Mouse (Mus musculus) liver, adult 2 months (tissue): ENCODE data around the gene Olfr1393. TPM values are rescaled to one million over a fixed set of nuclear protein-coding genes. Genes with fewer than 3 reads are reported as not detected.

Source experiments
- DNase-seq: peaks from one replicate; pipeline ENCODE4 v3.0.0-alpha.2; 2011; ENCODE audit warnings: low read depth, low spot score; ENCODE audit errors: extremely low read depth
- H3K27ac ChIP-seq: fragments of 200-500 bp; replicated peaks from 2 replicates; pipeline ENCODE4 v1.5.1; 2012; ENCODE audit warnings: low read depth, mild to moderate bottlenecking, control low read depth, inconsistent platforms, low read length; ENCODE audit not compliant: insufficient read depth
- H3K27me3 ChIP-seq: fragments of 200-500 bp; 2 replicates; pipeline ENCODE4 v1.6.1; 2012; ENCODE audit warnings: mild to moderate bottlenecking, moderate library complexity, low read length, inconsistent platforms; ENCODE audit not compliant: control insufficient read depth, insufficient read depth
- H3K36me3 ChIP-seq: fragments of 200-500 bp; 2 replicates; pipeline ENCODE4 v1.6.1; 2012; ENCODE audit warnings: low read length, inconsistent platforms; ENCODE audit not compliant: control insufficient read depth, insufficient read depth
- H3K4me1 ChIP-seq: fragments of 200-500 bp; 2 replicates; pipeline ENCODE4 v1.6.1; 2011; ENCODE audit warnings: low read length; ENCODE audit not compliant: control insufficient read depth, insufficient read depth
- H3K4me3 ChIP-seq: fragments of 200-500 bp; 2 replicates; pipeline ENCODE4 v1.5.1; 2011; ENCODE audit warnings: low read depth, mild to moderate bottlenecking, control low read depth, low read length, moderate library complexity; ENCODE audit not compliant: insufficient read depth
- H3K79me2 ChIP-seq: fragments of 200-500 bp; 2 replicates; pipeline ENCODE4 v1.6.1; 2012; ENCODE audit warnings: inconsistent platforms, mild to moderate bottlenecking, low read length, moderate library complexity; ENCODE audit not compliant: control insufficient read depth, insufficient read depth
- H3K9ac ChIP-seq: fragments of 200-500 bp; 2 replicates; pipeline ENCODE4 v1.6.1; 2012; ENCODE audit warnings: low read depth, mild to moderate bottlenecking, control low read depth, inconsistent platforms, low read length
- CTCF ChIP-seq: fragments of 200-500 bp; IDR thresholded peaks from 2 replicates; pipeline ENCODE4 v1.5.1; 2011; ENCODE audit warnings: low read depth, low read length, control low read depth
- POLR2A ChIP-seq: fragments of 200-500 bp; IDR thresholded peaks from 2 replicates; pipeline ENCODE4 v1.6.1; 2011; ENCODE audit warnings: low read length, control low read depth; ENCODE audit not compliant: insufficient read depth; ENCODE audit errors: extremely low read depth
- WGBS: fragments of 180-500 bp; shearing (Covaris S2); methylation state at CpG from one replicate; pipeline ENCODE4 v1.1.7; 2018; 5-methylcytosine and 5-hydroxymethylcytosine counted together
- polyA plus RNA-seq: library from polyadenylated mRNA; depleted of rRNA; stranded (reverse); fragments of >200 nt; gene quantifications from 2 replicates; pipeline ENCODE4 v1.2.3, GENCODE M21; 2012; rRNA removed
- total RNA-seq: library from RNA; depleted of rRNA; stranded (reverse); fragments of >200 nt; gene quantifications from 2 replicates; pipeline ENCODE4 v1.2.3, GENCODE M21; 2014; rRNA removed

The Olfr1393 gene
- total RNA-seq (0.09 and 0.27 TPM in 2 replicates), polyA plus RNA-seq (0.47 and 0.55 TPM in 2 replicates)

DNA sequence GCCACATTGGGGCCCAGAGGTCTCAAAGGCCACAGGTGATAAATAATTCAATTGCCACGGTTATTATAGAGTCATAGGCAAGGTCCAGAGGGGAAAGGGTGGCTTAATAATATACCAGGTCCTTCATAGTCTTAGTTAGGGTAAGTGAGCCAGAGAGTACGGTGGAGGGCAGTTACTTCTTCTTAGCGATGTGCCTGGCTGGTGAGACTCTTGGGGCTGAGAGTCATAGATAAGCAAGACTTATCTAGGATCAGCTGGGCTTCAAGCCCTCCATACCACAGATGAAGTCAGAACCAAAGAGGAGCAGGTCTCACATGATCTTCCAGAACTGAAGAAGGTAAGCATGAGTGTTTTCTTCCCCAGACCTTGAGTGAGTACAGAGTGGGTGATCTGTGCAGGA, at the start of gene Olfr1393:
TSS of gene Olfr1393 (plus strand) at position 83 of the 400 bp plus-strand sequence.
- Histone ChIP-seq H3K36me3 (no peaks in the 10 kb centered on the region), H3K27ac (no peak within 1 kb of the TSS), H3K9ac (no peak within 1 kb of the TSS), H3K4me1 (no peaks in the 10 kb centered on the region), H3K4me3 (no peak within 1 kb of the TSS), H3K27me3 (no peaks in the 10 kb centered on the region), H3K79me2 (no peaks in the 10 kb centered on the region)
- TF ChIP-seq CTCF: no peak
- no peak for TF ChIP-seq POLR2A
- DNase-seq: no peak
- WGBS: 79% methylated on average over 3 of the region's 3 CpGs

GRCm38 (mm10) chr11:49232781-49233180, 45.3 kb upstream of the Olfr1393 start:
- Histone ChIP-seq H3K4me1 (peaks cover 21% of the 10 kb centered on the region), H3K27me3 (no peaks in the 10 kb centered on the region), H3K79me2 (no peaks in the 10 kb centered on the region), H3K9ac (no peak overlapping the region), H3K36me3 (no peaks in the 10 kb centered on the region), H3K27ac (no peak overlapping the region), H3K4me3 (no peak overlapping the region)
- no peak for TF ChIP-seq CTCF
- TF ChIP-seq POLR2A: no peak
- DNase-seq: no peak
- 84% methylated on average over 3 of the region's 3 CpGs for WGBS

GRCm38 (mm10) chr11:49235459-49236207, 42.5 kb upstream of the Olfr1393 start:
- no peaks in the 10 kb centered on the region for H3K27me3 ChIP-seq
- 37% methylated on average over 3 of the region's 3 CpGs for WGBS
- peaks cover 21% of the 10 kb centered on the region for H3K4me1 ChIP-seq
- DNase-seq: peak; percentile 91
- no peak for TF ChIP-seq POLR2A
- TF ChIP-seq CTCF: no peak
- H3K27ac ChIP-seq: no peak overlapping the region
- no peak overlapping the region for H3K4me3 ChIP-seq
- no peaks in the 10 kb centered on the region for H3K79me2 ChIP-seq
- no peaks in the 10 kb centered on the region for H3K36me3 ChIP-seq
- H3K9ac ChIP-seq: no peak overlapping the region

DNA sequence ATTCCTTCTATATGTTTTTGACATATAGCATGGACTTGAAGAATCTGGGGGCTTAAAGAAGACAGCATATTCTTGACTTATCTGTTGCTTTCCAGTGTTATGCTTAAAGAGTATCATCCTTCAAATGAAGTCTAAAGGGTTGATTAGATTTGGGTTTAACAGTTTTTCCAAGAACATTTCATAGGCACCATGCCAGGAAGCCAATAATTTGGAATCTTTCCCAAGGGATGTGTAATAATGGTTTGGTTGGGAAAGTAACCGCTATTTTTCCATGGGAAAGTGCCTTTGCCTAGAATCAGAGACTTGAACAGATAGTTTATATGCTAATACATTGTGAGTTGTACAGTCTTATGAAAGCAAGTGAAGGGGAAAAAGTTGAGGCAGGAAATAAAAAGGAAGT, 41.2 kb upstream of the Olfr1393 start:
- DNase-seq: peak; percentile 57
- no peak for TF ChIP-seq CTCF
- no peak for TF ChIP-seq POLR2A
- Histone ChIP-seq H3K27me3 (no peaks in the 10 kb centered on the region), H3K79me2 (no peaks in the 10 kb centered on the region), H3K4me3 (no peak overlapping the region), H3K9ac (no peak overlapping the region), H3K4me1 (peaks cover 21% of the 10 kb centered on the region), H3K27ac (no peak overlapping the region), H3K36me3 (no peaks in the 10 kb centered on the region)
- 10% methylated on average over 1 of the region's 1 CpGs for WGBS

- Histone ChIP-seq H3K36me3 (no peaks in the 10 kb centered on the region), H3K4me1 (peaks cover 21% of the 10 kb centered on the region)
- 6% methylated on average over 2 of the region's 2 CpGs for WGBS
These were observed 40.6 kb upstream of the Olfr1393 start for GRCm38 (mm10) chr11:49237532-49237931.

DNA sequence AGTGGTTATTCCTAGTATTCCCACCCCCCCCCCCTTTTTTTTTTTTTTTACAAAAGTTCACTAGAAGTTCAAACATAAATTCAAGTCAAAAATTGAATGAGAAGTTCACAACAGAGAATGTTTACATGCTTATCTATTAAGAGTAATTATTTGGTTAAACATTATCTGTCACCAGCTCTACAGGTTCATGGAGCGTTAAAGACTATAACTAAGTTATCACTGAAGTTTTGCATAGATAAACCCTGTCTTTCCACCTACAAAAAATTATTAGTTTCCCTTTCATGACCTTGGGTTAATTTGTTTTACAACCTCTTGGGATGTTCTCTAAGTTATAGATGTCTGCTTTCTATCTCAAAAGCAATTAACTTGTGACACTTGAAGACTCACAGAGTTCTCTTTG, 37.8 kb upstream of the Olfr1393 start:
- WGBS: 74% methylated on average over 1 of the region's 1 CpGs
- Histone ChIP-seq H3K79me2 (no peaks in the 10 kb centered on the region), H3K4me1 (peaks cover 22% of the 10 kb centered on the region), H3K36me3 (no peaks in the 10 kb centered on the region), H3K27me3 (no peaks in the 10 kb centered on the region), H3K4me3 (no peak overlapping the region), H3K9ac (no peak overlapping the region), H3K27ac (no peak overlapping the region)
- no peak for TF ChIP-seq CTCF
- no peak for TF ChIP-seq POLR2A
- DNase-seq: no peak

More at GRCm38 (mm10) chr11:49237532-49237931, 40.6 kb upstream of the Olfr1393 start:
- TF ChIP-seq POLR2A (no peak), CTCF (no peak)
- peak; percentile 56 for DNase-seq
- Histone ChIP-seq H3K27me3 (no peaks in the 10 kb centered on the region), H3K9ac (no peak overlapping the region), H3K4me3 (no peak overlapping the region), H3K27ac (peak overlapping the region; percentile 60), H3K79me2 (no peaks in the 10 kb centered on the region)
